Mouse (Mus musculus) embryo, embryonic 10.5 days (tissue): Measurements from ENCODE around the gene Daam1.

Source experiments
- DNase-seq: peaks from one replicate; pipeline ENCODE4 v3.0.0-alpha.2; 2015; ENCODE audit warnings: low spot score

Daam1 gene

DNA sequence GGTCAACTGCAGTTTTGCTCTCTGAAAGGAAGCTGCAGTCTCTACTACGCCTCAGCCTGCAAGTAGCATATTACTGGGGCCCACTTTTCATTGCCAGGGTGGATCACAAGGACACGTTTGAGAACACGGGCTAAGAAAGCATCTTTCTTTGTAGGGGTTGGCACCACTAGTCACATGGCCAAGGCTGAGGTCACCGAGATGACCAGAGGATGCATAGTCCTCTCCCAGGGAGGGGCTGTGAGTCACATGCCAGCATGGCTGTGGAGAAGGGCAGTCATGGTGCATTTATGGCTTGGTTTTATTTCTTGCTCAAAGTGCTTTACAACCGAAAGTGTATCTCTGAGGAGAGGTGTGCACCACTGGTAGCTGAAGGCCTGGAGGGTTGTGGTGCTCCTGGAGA lies 67.4 kb downstream of the Daam1 start:
- DNase-seq = no peak

DNA sequence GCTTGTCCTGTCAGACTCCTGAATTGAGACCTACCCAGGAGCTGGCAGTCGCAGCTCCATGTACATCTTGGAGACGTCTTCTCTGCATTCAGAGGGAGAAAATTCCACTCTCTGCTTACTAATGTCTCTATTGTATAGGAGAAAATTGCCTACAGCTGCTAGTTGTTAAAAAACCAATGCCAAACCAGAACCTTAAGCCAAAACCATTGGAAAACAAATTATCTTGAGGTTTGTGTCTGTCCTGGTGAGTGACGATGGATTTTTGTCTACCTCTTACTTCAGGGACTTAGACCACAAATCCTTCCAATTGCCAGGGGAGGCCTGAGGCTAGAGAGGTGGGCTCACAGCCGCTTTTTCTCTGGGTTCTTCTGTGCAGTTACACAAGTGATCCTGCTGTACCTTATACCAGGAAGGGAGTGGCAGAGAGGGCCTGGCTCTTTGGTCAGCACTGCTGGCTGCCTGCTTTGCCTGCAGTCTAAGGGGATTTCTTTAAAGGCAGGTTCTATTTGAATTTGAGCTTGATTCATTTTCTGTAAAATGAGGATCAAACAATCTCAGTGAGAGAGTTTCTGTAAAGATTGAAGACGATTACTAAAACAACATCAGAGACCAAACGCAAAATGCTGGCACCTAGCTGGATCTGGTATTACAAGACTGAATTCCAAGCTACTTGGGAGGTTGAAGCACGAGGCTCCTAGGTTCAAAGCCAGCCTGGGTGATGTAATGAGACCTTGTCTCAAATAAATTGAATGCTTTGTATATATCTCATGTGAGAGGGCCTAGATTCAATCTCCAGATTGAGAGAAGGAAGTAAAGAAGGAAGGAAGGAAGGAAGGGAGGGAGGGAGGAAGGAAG lies 68.0 kb downstream of the Daam1 start:
- DNase-seq = no peak

DNA sequence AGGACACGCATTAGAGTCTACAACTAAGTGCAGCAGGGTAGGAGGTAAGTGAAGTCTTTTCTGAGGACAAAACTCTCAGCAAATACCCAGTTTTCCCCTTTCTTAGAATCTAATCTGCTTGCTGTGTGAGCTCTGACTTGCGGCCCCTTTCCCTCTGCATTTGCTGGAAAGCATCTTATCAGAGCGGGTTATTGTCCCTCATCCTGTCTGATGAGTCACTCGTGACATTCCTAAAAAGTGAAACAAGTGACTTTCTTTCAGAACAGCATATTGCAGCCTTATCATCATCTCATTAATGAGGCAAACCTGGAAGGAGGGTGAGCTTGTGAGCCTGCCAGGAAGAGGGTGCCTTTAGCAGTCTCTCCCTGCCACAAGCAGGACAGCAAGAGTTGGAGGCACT lies 68.7 kb downstream of the Daam1 start:
- DNase-seq = no peak

DNA sequence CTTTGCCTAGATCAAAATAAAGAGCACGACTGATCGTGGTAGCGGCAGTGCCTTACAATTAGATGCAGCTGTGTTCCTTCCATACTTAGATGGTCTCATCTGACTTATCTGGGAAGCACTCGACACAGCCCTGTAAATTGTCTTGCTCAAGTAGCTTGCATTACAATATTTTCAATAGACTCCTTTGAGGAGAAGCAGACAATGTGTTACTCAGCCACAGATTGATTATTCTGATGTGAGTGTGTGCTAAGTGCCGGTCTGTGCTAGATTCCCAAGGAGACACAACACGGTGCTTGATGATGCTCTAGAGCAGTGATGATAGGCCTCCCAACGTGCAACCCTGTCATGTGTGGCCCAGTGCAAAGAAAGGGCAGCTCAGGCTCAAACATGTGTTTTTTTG lies 70.3 kb downstream of the Daam1 start:
- no peak for DNase-seq

DNA sequence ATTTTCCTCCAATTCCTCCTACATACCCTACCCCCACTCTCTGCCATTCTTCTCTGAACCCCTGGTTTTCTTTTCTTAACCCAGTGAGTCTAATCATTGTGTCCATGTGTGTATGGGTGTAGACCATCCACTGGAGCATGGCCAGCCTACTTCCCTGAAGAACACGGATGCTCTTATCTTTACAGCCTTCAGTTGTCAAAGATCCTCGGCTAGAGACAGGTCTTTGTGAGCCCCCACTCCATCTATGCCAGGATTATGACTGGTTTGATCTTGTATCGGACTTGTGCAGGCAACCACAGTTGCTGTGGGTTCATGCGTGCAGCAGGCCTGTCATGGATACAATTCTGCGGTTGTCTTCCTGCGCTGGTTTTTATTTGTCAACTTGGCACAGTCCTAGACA lies 71.0 kb downstream of the Daam1 start:
- no peak for DNase-seq

DNA sequence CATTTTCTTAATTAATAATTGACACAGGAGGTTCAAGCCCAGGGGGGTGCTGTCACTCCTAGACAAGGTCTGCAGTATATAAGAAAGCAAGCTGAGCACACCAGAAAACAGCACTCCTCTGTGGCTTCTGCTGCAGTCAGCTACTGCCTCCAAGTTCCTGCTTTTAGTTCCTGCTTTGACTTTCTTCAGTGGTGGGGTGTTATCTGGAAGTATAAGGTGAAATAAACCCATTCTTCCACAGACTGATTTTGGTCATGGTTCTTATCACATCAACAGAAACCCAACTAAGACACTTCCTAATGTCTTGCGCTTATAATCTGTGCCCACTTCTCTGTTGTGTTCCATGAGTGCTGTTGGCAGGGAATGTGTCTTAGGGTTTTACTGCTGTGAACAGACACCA lies 71.4 kb downstream of the Daam1 start:
- DNase-seq = no peak

DNA sequence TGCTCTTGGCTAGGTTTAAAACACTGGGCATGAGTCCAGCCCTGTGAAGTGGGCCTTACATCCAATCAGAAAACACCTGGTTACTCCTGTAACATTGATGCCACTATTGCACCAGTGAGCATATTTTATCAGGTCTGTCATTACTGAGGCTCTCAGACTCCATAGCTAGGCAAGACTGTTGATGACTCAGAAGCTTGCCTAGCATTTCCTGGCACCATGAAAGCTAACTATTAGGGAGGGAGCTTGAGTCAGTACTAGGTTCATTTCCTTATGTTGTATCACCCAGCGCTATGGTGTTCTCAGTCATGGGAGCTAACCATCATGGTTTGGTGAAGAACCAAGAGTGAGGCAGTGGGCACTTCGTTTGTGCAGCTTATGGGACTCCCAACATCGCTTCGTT lies 72.3 kb downstream of the Daam1 start:
- no peak for DNase-seq

DNA sequence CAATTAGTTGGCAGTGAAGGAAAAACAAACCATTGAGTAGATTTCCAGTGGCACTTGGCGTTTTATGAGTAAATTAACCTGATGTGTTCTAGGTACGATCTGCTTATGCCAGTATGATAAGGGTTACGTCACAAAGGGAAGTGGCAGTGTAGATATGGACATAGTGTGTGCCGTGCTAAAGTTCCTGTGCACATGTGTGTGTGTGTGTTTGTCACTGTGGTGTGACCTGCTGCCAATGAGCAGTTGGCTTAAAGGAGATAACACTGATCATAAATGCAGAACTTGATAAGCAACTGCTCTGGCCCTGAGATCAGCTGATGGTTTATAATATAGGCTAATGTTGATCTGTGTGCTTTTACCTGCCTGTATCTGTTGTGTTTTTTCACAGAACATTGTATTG lies 73.4 kb downstream of the Daam1 start:
- DNase-seq = no peak

DNA sequence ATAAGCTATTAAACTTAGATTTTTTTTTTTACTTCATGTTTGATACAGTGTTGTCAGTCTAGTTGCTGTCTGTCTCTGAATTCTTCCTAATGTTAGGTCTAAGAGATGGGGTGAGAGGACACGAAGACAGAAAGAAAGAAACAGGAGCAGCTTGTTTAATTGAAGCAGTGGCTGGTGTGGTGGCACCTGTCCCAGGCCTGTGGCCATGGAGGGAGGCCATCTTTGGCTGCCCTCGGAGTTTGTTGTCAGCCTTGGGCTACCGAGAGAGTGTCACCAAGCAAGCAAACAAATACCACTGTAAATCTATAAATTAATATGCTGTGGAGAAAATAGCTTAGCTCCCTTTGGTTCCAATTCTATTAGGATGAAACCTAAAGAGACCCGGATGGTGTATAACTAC lies 74.0 kb downstream of the Daam1 start:
- no peak for DNase-seq

DNA sequence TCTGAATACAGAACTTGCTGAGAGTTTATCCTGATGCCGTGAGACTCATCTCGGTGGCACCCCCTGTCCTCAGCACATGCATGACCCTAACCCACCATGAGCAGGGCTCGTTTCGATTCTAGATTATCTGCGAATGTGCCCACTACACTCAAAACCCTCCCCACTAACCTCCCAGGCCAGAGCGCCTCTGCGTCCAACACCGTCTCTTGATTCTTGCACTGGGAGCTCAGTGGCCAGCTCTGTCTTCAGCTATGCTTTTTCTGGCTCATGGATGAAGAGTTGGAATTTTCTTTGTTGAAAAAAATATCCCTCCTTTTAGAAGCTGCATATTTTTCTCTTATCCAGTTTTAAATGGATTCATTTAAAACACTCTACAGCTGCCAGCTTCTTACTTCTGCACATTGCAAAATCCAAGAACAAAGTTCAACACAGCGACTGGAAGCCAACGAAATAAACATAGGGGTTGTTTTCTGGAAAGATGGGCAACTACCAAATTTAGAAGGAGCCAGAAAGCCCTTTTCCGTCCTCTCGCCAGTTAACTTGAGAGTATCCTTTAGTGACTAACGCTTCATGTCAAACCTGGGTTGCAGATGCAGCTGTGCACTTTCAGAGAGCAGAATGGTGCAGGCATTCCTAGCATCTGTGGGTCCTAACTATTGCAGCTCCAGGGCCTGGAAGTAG lies 74.9 kb downstream of the Daam1 start:
- no peak for DNase-seq

DNA sequence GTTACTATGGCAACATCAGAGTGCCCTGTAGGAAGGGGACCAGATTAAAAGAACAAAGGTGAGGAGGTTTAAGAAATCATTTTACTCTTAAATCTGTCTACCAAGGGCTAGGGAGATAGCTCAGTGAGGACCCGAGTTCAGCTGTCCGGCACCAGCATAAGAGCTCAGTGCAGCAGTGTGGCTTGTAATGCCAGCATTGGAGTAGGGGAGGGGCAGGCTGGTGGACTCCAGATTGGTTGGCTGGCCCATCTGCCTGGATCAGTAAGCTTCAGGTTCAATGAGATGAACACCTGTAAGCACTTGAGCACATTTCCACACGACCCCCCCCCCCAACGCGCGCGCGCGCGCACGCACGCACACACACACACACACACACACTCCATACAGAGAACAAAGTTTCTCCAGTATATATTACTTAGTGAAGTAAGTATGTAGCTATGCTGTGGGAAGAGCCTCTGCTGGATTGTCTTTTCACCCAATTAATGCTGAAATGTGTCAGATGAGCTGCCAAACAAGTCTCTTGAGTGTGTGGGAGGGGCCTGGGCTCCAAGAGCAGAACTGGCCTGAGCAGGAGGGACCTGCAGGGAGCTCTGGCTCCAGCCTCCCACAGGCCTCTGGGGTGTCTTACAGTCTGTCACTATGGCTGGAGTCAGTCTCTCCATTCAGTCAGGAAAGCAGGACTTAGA lies 75.8 kb downstream of the Daam1 start:
- DNase-seq = no peak

DNA sequence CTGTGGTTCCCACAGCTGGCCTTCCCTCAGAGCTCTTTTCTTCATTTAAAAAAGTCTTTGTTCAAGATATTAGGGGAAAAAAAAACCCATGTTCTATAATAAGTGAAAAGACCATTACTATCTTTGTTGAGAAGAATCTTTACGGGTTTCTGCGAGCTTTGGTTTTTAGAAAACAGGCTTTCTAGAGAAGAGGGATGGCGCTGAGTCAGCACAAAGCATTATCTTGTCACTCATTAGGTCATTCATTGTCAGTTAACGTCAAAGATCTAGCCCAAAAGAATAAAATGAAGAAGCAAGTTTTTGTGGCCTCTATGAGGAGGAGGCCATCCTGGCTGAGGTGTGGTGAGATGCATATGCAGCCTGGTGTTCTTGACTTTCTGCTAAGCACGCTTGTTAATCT lies 78.1 kb downstream of the Daam1 start:
- no peak for DNase-seq

DNA sequence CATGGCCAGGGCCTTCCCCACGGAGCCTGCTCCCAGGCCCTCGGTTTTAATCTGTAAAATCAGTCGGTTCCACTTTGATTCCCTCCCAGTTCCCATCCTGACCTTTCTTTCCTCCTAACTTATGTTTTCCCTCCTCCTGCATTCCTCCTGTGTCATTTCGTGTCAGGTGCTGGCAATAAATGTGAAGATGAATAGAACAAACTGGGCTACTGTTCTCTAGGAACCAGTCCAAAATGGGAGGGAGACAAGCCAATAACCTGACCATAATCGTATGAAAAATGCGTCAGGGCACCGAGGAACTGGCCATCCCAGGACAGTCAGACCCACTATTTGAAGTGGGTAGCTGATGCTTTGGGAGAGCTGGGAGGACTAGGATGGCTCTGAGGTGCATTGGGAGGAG lies 79.4 kb downstream of the Daam1 start:
- no peak for DNase-seq

DNA sequence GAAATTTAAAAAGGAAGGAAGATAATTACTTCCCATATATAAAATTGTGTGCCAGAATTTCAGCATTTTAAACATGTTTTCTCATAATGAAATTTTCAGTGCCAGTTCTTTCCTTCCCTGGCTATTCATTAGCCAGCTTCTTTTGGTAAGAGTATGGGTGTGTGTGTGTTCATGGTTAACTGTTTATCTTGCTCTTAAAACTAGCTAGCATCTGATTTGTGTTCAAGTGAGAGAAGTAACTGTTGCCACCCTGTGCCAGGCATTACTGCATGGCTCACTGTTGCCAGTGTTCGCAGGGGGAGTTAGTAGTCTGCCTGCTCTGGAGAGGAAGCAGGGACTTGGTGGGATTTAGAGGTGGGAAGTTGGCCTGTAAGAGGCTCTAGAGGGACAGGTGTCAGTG lies 81.4 kb downstream of the Daam1 start:
- DNase-seq = no peak

DNA sequence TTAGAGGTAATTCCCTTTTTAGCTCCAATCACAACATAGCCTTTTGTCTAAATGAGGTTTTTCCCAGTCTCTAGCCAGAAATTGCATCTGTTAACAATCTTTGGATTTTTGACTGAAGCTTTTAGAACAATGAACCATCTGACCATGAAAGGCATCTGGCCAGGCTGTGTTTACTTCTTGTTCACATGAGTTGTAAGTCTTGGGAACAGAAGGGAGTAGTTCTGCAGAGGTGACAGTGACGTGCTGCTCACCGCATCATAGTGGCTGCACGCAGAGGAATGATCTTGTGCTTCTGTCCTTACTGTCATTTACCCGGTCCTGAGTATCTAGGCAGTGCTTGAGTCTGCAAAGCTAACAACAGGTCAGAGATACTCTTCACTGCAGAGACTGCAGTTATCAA lies 88.3 kb downstream of the Daam1 start:
- peak; percentile 27 for DNase-seq

DNA sequence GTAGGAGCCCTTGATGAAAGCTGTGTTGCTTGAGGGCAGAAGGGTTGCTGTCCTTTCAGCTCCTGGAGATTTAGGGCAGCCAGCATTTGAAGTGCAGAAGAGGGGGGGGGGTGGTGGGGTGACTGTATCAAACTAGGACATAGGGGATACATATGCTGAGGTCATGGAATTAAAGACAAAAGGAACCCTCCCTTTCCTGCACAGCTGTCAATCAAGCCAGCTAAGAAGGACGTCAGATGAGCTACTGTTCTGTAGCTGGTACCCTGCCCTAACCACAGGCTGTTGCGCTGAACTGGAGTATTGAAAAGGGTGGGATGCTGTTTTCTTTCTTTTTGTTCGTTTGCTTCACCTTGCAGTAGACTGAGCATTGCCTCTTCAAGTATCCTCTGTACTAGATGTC lies 89.1 kb downstream of the Daam1 start:
- DNase-seq = no peak

DNA sequence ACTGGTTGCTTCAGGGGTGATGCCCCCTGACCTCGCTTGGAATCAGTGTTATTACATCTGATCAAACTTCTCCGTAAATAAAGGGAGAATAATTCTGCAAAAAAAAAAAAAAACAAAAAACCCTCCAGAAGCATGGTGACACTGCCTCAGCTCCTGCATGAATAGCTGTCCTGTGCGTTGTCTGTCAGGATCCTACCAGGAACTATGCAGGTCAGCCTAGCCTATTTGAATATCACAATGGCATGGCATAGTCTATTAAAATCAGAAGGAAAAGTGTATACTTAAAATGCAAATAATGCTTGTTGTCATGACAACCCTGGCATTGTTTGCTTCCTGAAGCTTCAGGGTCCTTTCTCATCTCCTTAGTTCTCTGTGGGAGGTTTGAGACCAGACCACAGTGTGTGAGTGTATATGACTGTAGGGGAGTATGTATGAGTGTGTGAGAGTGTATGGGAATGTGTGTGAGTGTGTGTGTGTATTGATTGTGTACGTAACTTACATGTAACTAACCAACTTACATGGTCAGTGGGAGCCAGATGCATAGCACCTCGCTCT lies 92.0 kb downstream of the Daam1 start:
- DNase-seq = peak; percentile 46

DNA sequence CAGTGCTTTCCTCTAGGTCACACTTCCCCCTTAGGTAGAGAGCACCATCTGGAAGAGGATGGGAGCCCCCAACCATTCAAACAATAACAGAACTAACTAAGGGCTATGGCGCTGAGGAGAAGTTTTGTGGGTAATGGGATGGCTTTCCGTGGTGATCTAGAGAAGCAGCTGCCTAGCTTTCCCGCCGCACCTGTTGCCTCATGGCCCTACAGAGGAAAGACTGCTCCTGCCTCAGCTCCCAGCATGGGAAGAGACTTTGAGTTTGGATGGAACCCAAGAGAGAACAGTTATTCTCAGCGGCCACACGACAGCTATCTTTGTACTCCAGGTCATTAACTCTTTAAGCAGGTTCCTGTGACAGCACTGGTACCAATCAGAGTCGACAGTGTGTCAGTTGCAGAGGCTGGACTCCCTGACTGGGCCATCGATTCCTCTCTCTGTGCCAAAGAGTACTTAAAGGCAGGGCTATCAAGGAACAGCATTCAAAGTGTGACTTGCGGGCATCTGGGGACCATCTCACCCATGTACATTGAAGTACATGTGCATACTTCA lies 94.2 kb downstream of the Daam1 start:
- no peak for DNase-seq

DNA sequence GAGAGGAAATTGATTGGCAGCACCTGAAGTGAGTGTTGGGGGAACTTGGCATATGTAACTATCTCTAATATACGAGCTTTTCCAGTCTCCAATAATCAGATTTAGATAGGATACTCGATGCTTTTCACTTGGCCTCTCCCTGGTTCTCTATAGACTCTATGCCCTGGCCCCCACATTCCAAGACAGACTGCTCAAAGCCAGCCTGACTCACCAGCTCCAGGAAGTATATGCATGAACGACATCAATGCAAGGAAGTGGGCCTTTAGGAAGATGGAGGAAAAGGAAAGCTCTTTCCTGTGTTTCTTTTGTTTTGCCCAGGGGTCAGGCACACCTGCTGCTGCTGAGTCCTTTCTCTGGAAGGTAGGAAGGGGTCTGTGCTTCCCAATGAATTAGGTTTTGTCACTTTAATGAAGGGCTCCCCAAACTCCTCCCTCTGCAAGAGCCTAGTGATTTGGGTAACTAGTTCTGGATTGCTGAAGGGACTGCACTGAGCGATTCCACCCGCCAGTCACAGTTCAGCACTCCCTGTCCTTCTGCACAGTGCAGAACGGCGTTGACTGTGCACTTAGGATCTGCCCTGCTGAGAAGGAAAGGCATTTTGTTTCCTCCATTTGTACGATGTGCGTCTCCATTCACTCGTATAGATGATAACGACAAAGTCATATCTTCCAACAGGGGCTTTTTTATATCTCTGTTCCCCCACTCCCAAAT lies 95.3 kb downstream of the Daam1 start:
- no peak for DNase-seq

DNA sequence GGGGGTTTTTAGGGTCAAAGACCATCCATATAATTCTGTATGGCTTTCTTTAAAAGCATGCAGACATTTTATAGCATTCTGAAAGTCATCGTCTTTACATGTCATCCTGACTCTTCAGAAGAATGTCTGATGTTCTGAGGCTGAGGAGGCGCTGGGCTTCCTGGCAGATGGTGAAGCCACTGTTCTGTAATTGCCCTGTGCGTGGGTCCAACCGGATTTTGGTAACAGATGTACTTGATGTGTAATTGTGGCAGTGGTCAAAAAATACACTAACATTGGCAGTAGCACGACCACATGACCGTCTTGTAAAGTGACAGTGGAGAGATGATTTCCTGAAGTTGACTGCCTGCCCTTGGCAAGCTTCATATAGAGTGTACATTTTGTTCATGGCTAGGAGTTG lies 97.2 kb downstream of the Daam1 start:
- no peak for DNase-seq

DNA sequence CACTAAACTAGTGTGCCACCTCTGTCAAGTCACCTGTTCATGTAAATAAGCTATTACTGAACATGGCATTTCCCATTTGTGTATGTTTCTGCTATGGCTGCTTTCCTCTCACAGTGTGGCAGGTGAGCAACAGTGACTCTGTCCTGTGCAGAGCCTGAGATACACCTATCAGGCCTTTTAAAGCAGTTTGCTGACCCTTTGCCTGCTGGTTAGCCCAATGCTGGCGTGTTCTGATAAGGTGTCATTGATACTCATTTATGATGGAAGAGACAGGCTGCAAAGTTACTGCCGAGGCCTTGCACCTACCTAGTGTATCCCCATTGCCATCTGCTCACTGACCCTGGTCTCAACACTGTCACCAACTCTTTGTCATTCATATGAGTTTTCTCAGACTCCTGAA lies 99.0 kb downstream of the Daam1 start:
- DNase-seq = no peak
